ENCODE assay signal across 11 mouse cellular contexts in the genomic region with DNA sequence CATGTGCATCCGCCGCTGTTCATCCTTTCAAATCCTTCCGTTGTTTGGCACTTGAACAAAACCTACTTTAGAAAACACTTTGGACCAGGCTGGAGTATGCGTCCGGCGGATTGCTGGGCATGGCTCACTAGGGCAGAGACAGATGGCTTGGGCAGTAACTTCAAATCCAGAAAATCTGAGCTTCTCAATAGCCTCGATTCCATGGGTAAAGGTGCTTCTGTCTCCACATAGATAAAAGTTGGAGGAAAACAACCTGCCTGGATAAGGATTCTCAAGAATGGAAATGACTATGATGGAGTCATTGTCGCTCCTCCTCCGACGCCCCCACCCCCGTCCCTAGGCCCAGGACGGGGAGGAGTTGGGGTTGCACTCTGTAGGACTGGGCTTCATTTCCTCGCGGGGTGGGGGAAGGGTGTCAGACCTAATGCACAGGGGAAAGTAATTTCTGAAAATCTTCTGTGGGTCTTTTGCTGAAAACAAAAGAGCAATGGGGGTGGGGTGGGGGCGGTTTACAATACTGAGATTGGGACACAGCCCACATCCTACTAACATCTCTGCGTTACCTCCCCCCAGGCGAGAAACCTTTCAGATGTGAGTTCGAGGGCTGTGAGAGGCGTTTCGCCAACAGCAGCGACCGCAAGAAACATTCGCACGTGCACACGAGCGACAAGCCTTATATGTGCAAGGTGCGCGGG. TPM values are rescaled to one million over a fixed set of nuclear protein-coding genes. Genes with fewer than 3 reads are reported as not detected.
DNase-seq lines count a peak whose midpoint lies in the region; ATAC-seq lines count a peak whose summit lies in the region.
"Had no signal": no experiment of that assay in that cellular context is flagged by ENCODE, and none has a peak within 500 bp of the region (broad histone marks: within the 10 kb centered on the region; RNA-seq: fewer than 3 reads in every experiment).

No protein-coding gene starts in this region.

- under 1% methylated on average over 28 of the region's 28 CpGs for WGBS in embryonic facial prominence, embryonic 10.5 days
- 2% methylated on average over 28 of the region's 28 CpGs for WGBS in hindbrain, embryonic 16.5 days
- WGBS in neural tube, embryonic 15.5 days = under 1% methylated on average over 28 of the region's 28 CpGs

- peak overlapping the region; percentile 57 for H3K27ac ChIP-seq in embryonic facial prominence, embryonic 10.5 days (replicated peaks)
- H3K27ac ChIP-seq in hindbrain, embryonic 16.5 days (ENCODE audit: low read depth, low read length) = peak overlapping the region; percentile 93
- H3K27ac ChIP-seq in neural tube, embryonic 15.5 days (replicated peaks) = peak overlapping the region; percentile 95
- H3K27ac ChIP-seq: lung, embryonic 15.5 days had no signal

- H3K4me2 ChIP-seq in hindbrain, embryonic 16.5 days (ENCODE audit: low read length) = peak overlapping the region; percentile 71
- H3K4me2 ChIP-seq in neural tube, embryonic 15.5 days = peak overlapping the region; percentile 71
- H3K4me2 ChIP-seq: lung, embryonic 15.5 days had no signal

- H3K4me1 ChIP-seq in embryonic facial prominence, embryonic 10.5 days = peaks cover 15% of the 10 kb centered on the region
- H3K4me1 ChIP-seq in hindbrain, embryonic 16.5 days (ENCODE audit: control insufficient read depth, insufficient read depth, low read depth, low read length) = peaks cover 4% of the 10 kb centered on the region
- peaks cover 28% of the 10 kb centered on the region for H3K4me1 ChIP-seq in neural tube, embryonic 15.5 days

- peak; percentile 89 for DNase-seq in left cerebral cortex, postnatal 4 days
- DNase-seq in left cerebral cortex, adult 9 months (ENCODE audit: low spot score in 2 of 2) = no peak
- peak; percentile 50 for DNase-seq in embryonic facial prominence, embryonic 10.5 days (ENCODE audit: low spot score)
- no peak for DNase-seq in left cerebral cortex, adult 8-10 months (ENCODE audit: low spot score in 2 of 2)
- no peak for DNase-seq in urinary bladder, postnatal 25 days (ENCODE audit: low spot score)

- H3K36me3 ChIP-seq in embryonic facial prominence, embryonic 10.5 days (replicated peaks) = no peaks in the 10 kb centered on the region
- H3K36me3 ChIP-seq in hindbrain, embryonic 16.5 days (ENCODE audit: control insufficient read depth, insufficient read depth, low read length) = no peaks in the 10 kb centered on the region
- no peaks in the 10 kb centered on the region for H3K36me3 ChIP-seq in neural tube, embryonic 15.5 days
- H3K36me3 ChIP-seq: lung, embryonic 15.5 days had no signal

- intact Hi-C loops in left cerebral cortex, postnatal 4 days (cut with DNase I) = no loop called here

- H3K27me3 ChIP-seq in embryonic facial prominence, embryonic 10.5 days (replicated peaks; ENCODE audit: low read depth, poor library complexity, severe bottlenecking) = peaks cover 100% of the 10 kb centered on the region
- H3K27me3 ChIP-seq in hindbrain, embryonic 16.5 days (replicated peaks; ENCODE audit: control insufficient read depth, insufficient read depth, low read length) = peaks cover 20% of the 10 kb centered on the region
- H3K27me3 ChIP-seq in neural tube, embryonic 15.5 days (replicated peaks) = peaks cover 57% of the 10 kb centered on the region

- no peaks in the 10 kb centered on the region for H3K9me3 ChIP-seq in embryonic facial prominence, embryonic 10.5 days
- no peaks in the 10 kb centered on the region for H3K9me3 ChIP-seq in hindbrain, embryonic 16.5 days (ENCODE audit: control insufficient read depth, low read length)
- no peaks in the 10 kb centered on the region for H3K9me3 ChIP-seq in neural tube, embryonic 15.5 days (replicated peaks)
- H3K9me3 ChIP-seq: lung, embryonic 15.5 days had no signal

- H3K9ac ChIP-seq in hindbrain, embryonic 16.5 days (ENCODE audit: low read depth, low read length) = peak overlapping the region; percentile 48
- peak overlapping the region; percentile 37 for H3K9ac ChIP-seq in neural tube, embryonic 15.5 days (replicated peaks)
- H3K9ac ChIP-seq: lung, embryonic 15.5 days had no signal

- peak overlapping the region; percentile 36 for H3K4me3 ChIP-seq in embryonic facial prominence, embryonic 10.5 days
- H3K4me3 ChIP-seq in hindbrain, embryonic 16.5 days (ENCODE audit: low read length) = peak overlapping the region; percentile 23; the same call in 1 of the 2 replicates
- peak overlapping the region; percentile 49 for H3K4me3 ChIP-seq in neural tube, embryonic 15.5 days (replicated peaks)
- H3K4me3 ChIP-seq: lung, embryonic 15.5 days had no signal

- ATAC-seq in hindbrain, embryonic 16.5 days = peak; percentile 68
- 0 out of 2 replicates have a peak, but pooled peaks have one; percentile 2 for ATAC-seq in neural tube, embryonic 15.5 days (ENCODE audit: low FRiP score)
- ATAC-seq in monocyte, adult 5-6 weeks (replicated peaks; ENCODE audit: insufficient number of reproducible peaks, low FRiP score, low TSS enrichment, poor library complexity, severe bottlenecking) = no peak

RNA-seq across cellular contexts. Expression of a gene that starts 18.0 kb away (rescaled TPM):
- 10 to 100 TPM; 21.4 to 28.8 TPM for total RNA-seq in left cerebral cortex, postnatal 4 days (2021)
- 1.5 and 1.7 TPM in 2 replicates for polyA plus RNA-seq in embryonic facial prominence, embryonic 10.5 days (2016; fragmentation: Nextera tagmentation; extraction: Ambion mirVana)
- polyA plus RNA-seq in hindbrain, embryonic 16.5 days (2015; fragmentation: Nextera tagmentation; extraction: Ambion mirVana) = 11.4 and 14.6 TPM in 2 replicates
- 9.7 and 13.2 TPM in 2 replicates for polyA plus RNA-seq in neural tube, embryonic 15.5 days (2015; fragmentation: Nextera tagmentation; extraction: Ambion mirVana)
- not detected in 3 replicates for total RNA-seq in monocyte, adult 5-6 weeks (2017)
- 10 to 100 TPM; 13.6 to 36.2 (median 24.1) TPM for total RNA-seq in left cerebral cortex, adult 8-10 months (2022)
- total RNA-seq: adrenal gland, adult 18-20 months had no signal
- polyA plus RNA-seq: heart, postnatal 0 days had no signal

RNA-seq across cellular contexts. Expression of a gene that starts 21.4 kb away (rescaled TPM):
- 1 to 10 TPM; 9.4 to 10.0 TPM for total RNA-seq in left cerebral cortex, postnatal 4 days (2021)
- polyA plus RNA-seq in embryonic facial prominence, embryonic 10.5 days (2016; fragmentation: Nextera tagmentation; extraction: Ambion mirVana) = 4.0 and 5.5 TPM in 2 replicates
- polyA plus RNA-seq in hindbrain, embryonic 16.5 days (2015; fragmentation: Nextera tagmentation; extraction: Ambion mirVana) = 62.4 and 67.4 TPM in 2 replicates
- 28.3 and 44.9 TPM in 2 replicates for polyA plus RNA-seq in neural tube, embryonic 15.5 days (2015; fragmentation: Nextera tagmentation; extraction: Ambion mirVana)
- not detected in 3 replicates for total RNA-seq in monocyte, adult 5-6 weeks (2017)
- 1 to 10 TPM; 3.2 to 8.1 (median 5.6) TPM for total RNA-seq in left cerebral cortex, adult 8-10 months (2022)
- total RNA-seq: adrenal gland, adult 18-20 months had no signal
- polyA plus RNA-seq: heart, postnatal 0 days; lung, embryonic 15.5 days had no signal

Comparison
In these comparisons a context has a peak if more than half of its experiments do, and no peak if none do; other contexts are left out.
1. DNase-seq: peak in left cerebral cortex, postnatal 4 days (single experiment) and embryonic facial prominence, embryonic 10.5 days (single experiment); none in left cerebral cortex, adult 9 months (0 of 2), left cerebral cortex, adult 8-10 months (0 of 2) and urinary bladder, postnatal 25 days (single experiment).
2. RNA of a gene that starts 18.0 kb away (total RNA-seq): 21.4 to 28.8 TPM in left cerebral cortex, postnatal 4 days and 13.6 to 36.2 TPM in left cerebral cortex, adult 8-10 months; not detected in monocyte, adult 5-6 weeks; every median in the first group is over 10 times any median in the second.
3. Peak in every context shown above with its lines, with median percentiles within 50 percentile points of each other: H3K27ac ChIP-seq and H3K4me3 ChIP-seq.